Mouse (Mus musculus) ES-E14 (cell line): ENCODE results near the gene Rptor. TPM values are rescaled to one million over a fixed set of nuclear protein-coding genes. Genes with fewer than 3 reads are reported as not detected.

Experiments used
- DNase-seq: peaks from one replicate; pipeline ENCODE4 v3.0.0-alpha.2; 2013; ENCODE audit warnings: low read depth, low spot score
- H3K27ac ChIP-seq: 2 replicates; pipeline ENCODE4 v1.5.1; 2012; ENCODE audit warnings: low read depth, mild to moderate bottlenecking, low read length, moderate library complexity, mixed read lengths; ENCODE audit not compliant: poor library complexity, insufficient read depth, severe bottlenecking
- H3K36me3 ChIP-seq: 2 replicates; pipeline ENCODE4 v1.6.1; 2012; ENCODE audit warnings: mild to moderate bottlenecking, low read length, moderate library complexity, mixed read lengths; ENCODE audit not compliant: control insufficient read depth, poor library complexity, insufficient read depth, severe bottlenecking
- H3K4me1 ChIP-seq, 2 experiments: fragments of 150-350 bp in 1 of 2; sonication (generic) in 1 of 2; 2 replicates each; pipeline ENCODE4 v1.6.1; 2012; ENCODE audit warnings: low read length in 2 of 2, mild to moderate bottlenecking in 1 of 2, mixed read lengths in 1 of 2; ENCODE audit not compliant: control insufficient read depth in 2 of 2, insufficient read depth in 2 of 2, poor library complexity in 1 of 2
- H3K4me3 ChIP-seq, 2 experiments: fragments of 150-350 bp in 1 of 2; sonication (generic) in 1 of 2; 2 replicates each; pipeline ENCODE4 v1.5.1; 2012; ENCODE audit warnings: low read length in 2 of 2, low read depth in 1 of 2, mild to moderate bottlenecking in 1 of 2, mixed read lengths in 1 of 2; ENCODE audit not compliant: insufficient read depth in 1 of 2, poor library complexity in 1 of 2, severe bottlenecking in 1 of 2
- H3K9ac ChIP-seq: 2 replicates; pipeline ENCODE4 v1.6.1; 2012; ENCODE audit warnings: low read depth, mild to moderate bottlenecking, low read length, mixed read lengths; ENCODE audit not compliant: poor library complexity, insufficient read depth, severe bottlenecking
- H3K9me3 ChIP-seq: fragments of 150-350 bp; sonication (generic); 2 replicates; pipeline ENCODE4 v1.6.1; 2012; ENCODE audit warnings: low read depth, mild to moderate bottlenecking, low read length; ENCODE audit not compliant: control insufficient read depth, insufficient read depth
- CHD2 ChIP-seq: IDR thresholded peaks from 2 replicates; pipeline ENCODE4 v1.6.1; 2014; ENCODE audit warnings: mild to moderate bottlenecking, low read depth, low read length, inconsistent platforms
- HCFC1 ChIP-seq: IDR thresholded peaks from 2 replicates; pipeline ENCODE4 v1.6.1; 2012; ENCODE audit warnings: low read length, inconsistent platforms, borderline replicate concordance; ENCODE audit not compliant: insufficient read depth
- MAFK ChIP-seq: IDR thresholded peaks from 2 replicates; pipeline ENCODE4 v1.6.1; 2014; ENCODE audit warnings: mild to moderate bottlenecking, low read depth, low read length, inconsistent platforms; ENCODE audit not compliant: insufficient read depth
- ZC3H11A ChIP-seq: IDR thresholded peaks from 2 replicates; pipeline ENCODE4 v1.6.1; 2012; ENCODE audit warnings: low read depth, mild to moderate bottlenecking, inconsistent platforms, low read length, borderline replicate concordance
- ZNF384 ChIP-seq: IDR thresholded peaks from 2 replicates; pipeline ENCODE4 v1.6.1; 2012; ENCODE audit warnings: low read depth, low read length, inconsistent platforms
- in situ Hi-C, 2 experiments: fragments of 600-800 bp; cut with MboI; formaldehyde crosslinking; loops; one replicate each; pipeline ENCODE4 v1.15.1; 2025; ENCODE audit warnings: low sequenced_read_pairs in 2 of 2, inconsistent platforms in 1 of 2; ENCODE audit not compliant: unreplicated experiment in 2 of 2
- total RNA-seq: library from RNA; depleted of rRNA; stranded (reverse); fragments of 300-350 nt; gene quantifications from 2 replicates; pipeline ENCODE4 v1.2.3, GENCODE M21; 2012

The Rptor gene
- total RNA-seq, 1 experiment: 59.7 TPM

DNA sequence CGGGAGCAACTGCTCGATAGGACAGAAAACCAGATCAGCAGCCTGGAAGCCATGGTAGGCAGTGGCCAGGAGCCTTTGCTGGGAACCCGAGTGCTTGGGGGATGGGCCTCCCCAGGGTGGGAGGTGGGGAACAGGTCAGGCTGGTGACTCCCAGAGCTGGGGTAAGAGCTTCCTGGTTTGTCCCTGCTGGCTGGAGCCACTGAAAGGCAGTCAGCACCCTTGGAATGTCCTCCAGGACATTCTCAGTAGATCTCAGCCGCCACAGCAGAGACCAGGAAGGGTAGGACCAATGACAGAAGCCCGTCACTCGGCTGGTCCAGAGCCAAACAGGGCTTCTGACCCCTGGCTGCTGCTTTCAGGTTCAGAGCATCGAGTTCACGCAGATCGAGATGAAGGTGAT lies 313.0 kb downstream of the Rptor start:
- in situ Hi-C loops: loop anchor here in 1 of 2 experiments (25.0 kb wide), 1 partner anchor 403 kb away; no protein-coding TSS in a partner anchor
- Histone ChIP-seq H3K27ac (no peak overlapping the region), H3K9me3 (no peaks in the 10 kb centered on the region), H3K9ac (no peak overlapping the region), H3K36me3 (peaks cover 20% of the 10 kb centered on the region; the same call in 1 of the 2 replicates), H3K4me3 (no peak overlapping the region), H3K4me1 (peaks cover 0 to 20% of the 10 kb centered on the region in 2 experiments; a peak in 1 of 4 replicates)
- no peak for TF ChIP-seq ZNF384
- TF ChIP-seq HCFC1: no peak
- no peak for DNase-seq

DNA sequence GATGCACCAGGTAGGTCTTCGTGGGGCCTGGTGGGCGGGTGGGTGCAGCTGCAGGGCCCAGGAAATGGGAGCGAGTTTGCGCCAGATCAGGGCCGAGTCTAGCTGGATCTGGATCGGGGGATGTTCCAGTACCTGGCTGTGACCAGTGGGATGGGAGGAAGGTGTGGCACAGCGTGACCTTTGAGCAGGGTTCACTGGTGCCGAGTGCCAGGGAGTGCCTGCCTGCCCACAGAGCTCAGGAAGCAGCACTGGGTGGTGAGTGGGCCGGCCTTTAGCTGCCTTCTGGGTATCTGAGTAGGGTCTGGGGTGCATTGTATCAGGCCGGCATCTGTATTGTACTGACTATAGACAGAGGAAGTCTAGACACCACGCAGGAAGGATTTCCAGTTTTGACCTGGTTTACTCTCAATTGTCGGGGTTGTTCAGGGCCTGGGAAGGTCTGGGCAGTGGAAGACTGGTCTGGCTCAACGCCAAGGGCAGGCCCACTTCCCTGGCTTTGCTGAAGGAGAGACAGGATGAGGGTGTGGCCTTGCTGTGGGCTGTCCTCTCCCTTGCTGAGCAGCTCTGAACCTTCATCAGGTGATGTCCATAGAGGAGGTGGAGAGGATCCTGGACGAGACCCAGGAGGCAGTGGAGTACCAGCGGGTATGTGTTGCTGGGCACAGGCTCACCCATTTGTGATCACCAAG lies 313.5 kb downstream of the Rptor start:
- no peak for DNase-seq
- TF ChIP-seq ZNF384 (no peak), HCFC1 (no peak), MAFK (no peak), ZC3H11A (no peak), CHD2 (no peak)
- no peak overlapping the region for H3K4me3 ChIP-seq
- H3K9ac ChIP-seq: no peak overlapping the region
- H3K9me3 ChIP-seq: no peaks in the 10 kb centered on the region
- peaks cover 20% of the 10 kb centered on the region; the same call in 1 of the 2 replicates for H3K36me3 ChIP-seq
- H3K27ac ChIP-seq: no peak overlapping the region
- in situ Hi-C loops: loop anchor here in 1 of 2 experiments (25.0 kb wide), 1 partner anchor 404 kb away; no protein-coding TSS in a partner anchor
- peaks cover 0 to 20% of the 10 kb centered on the region in 2 experiments; a peak in 1 of 4 replicates for H3K4me1 ChIP-seq

DNA sequence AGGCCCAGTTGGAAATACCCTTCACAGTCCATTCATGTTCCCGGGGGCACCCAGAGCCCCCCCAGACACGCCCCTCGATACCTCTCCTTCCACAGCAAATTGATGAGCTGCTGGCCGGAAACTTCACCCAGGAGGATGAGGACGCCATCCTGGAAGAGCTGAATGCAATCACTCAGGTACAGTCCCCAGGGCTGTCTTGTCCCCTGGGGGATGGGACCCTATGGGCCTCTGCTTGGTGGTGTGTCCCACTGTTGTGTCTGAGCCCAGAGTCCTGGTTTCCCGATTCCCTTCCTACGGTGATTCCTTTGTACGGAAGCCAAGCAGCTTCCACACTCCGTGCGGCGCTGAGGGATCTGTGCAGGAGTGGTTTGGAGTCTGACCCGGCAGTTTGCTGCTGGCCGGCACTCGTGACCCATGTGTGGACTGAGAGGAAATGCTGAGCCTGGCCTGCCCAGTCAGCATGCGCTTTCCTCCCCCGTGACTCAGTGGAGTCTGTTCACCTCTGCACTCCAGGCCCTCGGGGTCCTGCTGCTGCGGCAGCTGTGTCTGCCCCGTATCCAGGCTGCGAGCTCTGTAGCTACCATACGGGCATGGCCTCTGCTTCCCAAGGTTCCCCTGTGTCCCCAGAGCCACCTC lies 314.2 kb downstream of the Rptor start:
- no peak overlapping the region for H3K9ac ChIP-seq
- no peak overlapping the region for H3K4me3 ChIP-seq
- H3K27ac ChIP-seq: no peak overlapping the region
- H3K4me1 ChIP-seq: peaks cover 0 to 20% of the 10 kb centered on the region in 2 experiments; a peak in 1 of 4 replicates
- peaks cover 20% of the 10 kb centered on the region; the same call in 1 of the 2 replicates for H3K36me3 ChIP-seq
- no peak for DNase-seq
- in situ Hi-C loops: loop anchor here in 1 of 2 experiments (25.0 kb wide), 1 partner anchor 405 kb away; no protein-coding TSS in a partner anchor
- H3K9me3 ChIP-seq: no peaks in the 10 kb centered on the region
- TF ChIP-seq CHD2: no peak
- no peak for TF ChIP-seq MAFK
- TF ChIP-seq HCFC1: no peak
- TF ChIP-seq ZNF384: no peak
- no peak for TF ChIP-seq ZC3H11A

DNA sequence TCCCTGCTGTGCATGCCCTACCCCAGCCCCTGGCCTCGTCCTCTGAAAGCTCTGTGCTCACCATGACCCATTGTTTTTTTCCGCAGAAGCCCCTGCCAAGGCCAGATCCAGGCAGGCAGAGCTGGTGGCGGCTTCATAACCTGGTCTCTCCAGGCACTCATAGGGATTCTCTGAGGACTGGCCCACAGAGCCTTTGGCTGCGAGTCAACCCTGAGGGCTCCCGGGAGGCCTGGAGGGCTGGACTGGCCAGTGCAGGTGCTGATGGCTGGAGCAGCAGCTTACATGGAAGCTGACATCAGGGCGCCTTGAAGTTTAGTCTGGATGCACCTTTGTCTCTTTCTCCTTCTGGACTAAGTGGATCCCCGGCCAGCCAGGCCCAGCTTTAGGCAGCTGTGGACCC lies 315.8 kb downstream of the Rptor start:
- Histone ChIP-seq H3K27ac (no peak overlapping the region), H3K4me3 (no peak overlapping the region), H3K4me1 (peaks cover 0 to 16% of the 10 kb centered on the region in 2 experiments; a peak in 1 of 4 replicates), H3K9ac (no peak overlapping the region), H3K9me3 (no peaks in the 10 kb centered on the region), H3K36me3 (peaks cover 20% of the 10 kb centered on the region; the same call in 1 of the 2 replicates)
- in situ Hi-C loops: loop anchor here in 1 of 2 experiments (25.0 kb wide), 1 partner anchor 406 kb away; no protein-coding TSS in a partner anchor
- TF ChIP-seq ZC3H11A (no peak), MAFK (no peak), HCFC1 (no peak), CHD2 (no peak), ZNF384 (no peak)
- DNase-seq: no peak
